ENCODE assay signal across 9 mouse cellular contexts in genomic region chr15:81961078-81961451, GRCm38 (mm10). TPM values are rescaled to one million over a fixed set of nuclear protein-coding genes. Genes with fewer than 3 reads are reported as not detected.
DNase-seq lines count a peak whose midpoint lies in the region; ATAC-seq and TF ChIP-seq lines count a peak whose summit lies in the region.
"Had no signal": no experiment of that assay in that cellular context is flagged by ENCODE, and none has a peak within 500 bp of the region (broad histone marks: within the 10 kb centered on the region; RNA-seq: fewer than 3 reads in every experiment).

No protein-coding gene starts in this region.

- H3K4me2 ChIP-seq in heart, postnatal 0 days (ENCODE audit: low read depth, low read length): peak overlapping the region; percentile 87
- peak overlapping the region; percentile 78 for H3K4me2 ChIP-seq in forebrain, postnatal 0 days (ENCODE audit: low read depth)

- 0 out of 2 replicates have a peak, but pooled peaks cover 4% of the 10 kb centered on the region for H3K4me1 ChIP-seq in heart, postnatal 0 days (ENCODE audit: control insufficient read depth, insufficient read depth)
- 0 out of 2 replicates have a peak, but pooled peaks cover 6% of the 10 kb centered on the region for H3K4me1 ChIP-seq in forebrain, postnatal 0 days (ENCODE audit: insufficient read depth)
- peaks cover 31% of the 10 kb centered on the region for H3K4me1 ChIP-seq in midbrain, embryonic 10.5 days

- no peak overlapping the region for H3K9ac ChIP-seq in heart, postnatal 0 days (replicated peaks; ENCODE audit: low read depth, low read length)
- peak overlapping the region; percentile 73 for H3K9ac ChIP-seq in forebrain, postnatal 0 days

- H3K27ac ChIP-seq in heart, postnatal 0 days (ENCODE audit: low read depth): no peak overlapping the region
- H3K27ac ChIP-seq in forebrain, postnatal 0 days (ENCODE audit: low read depth, low read length): peak overlapping the region; percentile 89
- H3K27ac ChIP-seq in midbrain, embryonic 10.5 days (replicated peaks): peak overlapping the region; percentile 86

- no peak for TF ChIP-seq CTCF in heart, postnatal 0 days (IDR thresholded peaks at IDR 0.05; ENCODE audit: low read depth)
- no peak for TF ChIP-seq CTCF in forebrain, postnatal 0 days (IDR thresholded peaks at IDR 0.05; ENCODE audit: low read depth)

- no peaks in the 10 kb centered on the region for H3K9me3 ChIP-seq in heart, postnatal 0 days (replicated peaks; ENCODE audit: control insufficient read depth, low read length)
- H3K9me3 ChIP-seq in forebrain, postnatal 0 days (ENCODE audit: low read length): no peaks in the 10 kb centered on the region
- H3K9me3 ChIP-seq in midbrain, embryonic 10.5 days (replicated peaks): no peaks in the 10 kb centered on the region

- H3K36me3 ChIP-seq in heart, postnatal 0 days (replicated peaks; ENCODE audit: control insufficient read depth, insufficient read depth, low read length): 0 out of 2 replicates have a peak, but pooled peaks cover 1% of the 10 kb centered on the region
- H3K36me3 ChIP-seq in forebrain, postnatal 0 days (ENCODE audit: insufficient read depth): no peaks in the 10 kb centered on the region; the same call in 1 of the 2 replicates
- 0 out of 2 replicates have a peak, but pooled peaks cover 4% of the 10 kb centered on the region for H3K36me3 ChIP-seq in midbrain, embryonic 10.5 days

- peak overlapping the region; percentile 58 for H3K4me3 ChIP-seq in heart, postnatal 0 days (ENCODE audit: low read depth, low read length)
- H3K4me3 ChIP-seq in forebrain, postnatal 0 days (ENCODE audit: low read depth, low read length): peak overlapping the region; percentile 53
- peak overlapping the region; percentile 73 for H3K4me3 ChIP-seq in midbrain, embryonic 10.5 days

- 1% methylated on average over 8 of the region's 8 CpGs for WGBS in heart, postnatal 0 days
- WGBS in forebrain, postnatal 0 days: 5% methylated on average over 6 of the region's 8 CpGs
- 4% methylated on average over 7 of the region's 8 CpGs for WGBS in midbrain, embryonic 10.5 days

- no peak for DNase-seq in heart, postnatal 0 days (ENCODE audit: low spot score)
- DNase-seq in heart, adult 18-20 months: no peak
- no peak for DNase-seq in forebrain, postnatal 0 days
- DNase-seq in midbrain, embryonic 10.5 days (ENCODE audit: low spot score): no peak
- DNase-seq in adrenal gland, postnatal 10 days: no peak
- no peak for DNase-seq in B cell, adult 2 months
- no peak for DNase-seq in left cerebral cortex, adult 18-20 months (ENCODE audit: low spot score in 2 of 2)

- no peaks in the 10 kb centered on the region for H3K27me3 ChIP-seq in heart, postnatal 0 days (ENCODE audit: control insufficient read depth, insufficient read depth, low read length)
- no peaks in the 10 kb centered on the region for H3K27me3 ChIP-seq in forebrain, postnatal 0 days (ENCODE audit: insufficient read depth, low read length)
- no peaks in the 10 kb centered on the region for H3K27me3 ChIP-seq in midbrain, embryonic 10.5 days (ENCODE audit: low read depth, poor library complexity, severe bottlenecking)
- H3K27me3 ChIP-seq: Patski had no signal

- ATAC-seq in heart, postnatal 0 days (ENCODE audit: insufficient read depth, low read depth): no peak
- peak; percentile 4 for ATAC-seq in activated CD4-positive, CD25-positive, alpha-beta regulatory T cell, adult 4 months
- ATAC-seq in forebrain, postnatal 0 days: peak; percentile 5

- TF ChIP-seq EP300 in heart, postnatal 0 days (IDR thresholded peaks at IDR 0.05; ENCODE audit: low read depth): no peak

RNA-seq across cellular contexts. Expression of gene Pmm1, which starts 0.3 kb away (rescaled TPM):
- total RNA-seq in heart, postnatal 0 days (2014; rRNA removed; ENCODE audit: low replicate concordance): 19.8 and 27.0 TPM in 2 replicates
- polyA plus RNA-seq in heart, postnatal 0 days (2015; fragmentation: Nextera tagmentation; extraction: Ambion mirVana): 17.8 and 19.1 TPM in 2 replicates
- total RNA-seq in heart, adult 18-20 months (2021): 10 to 100 TPM; 24.7 to 31.4 TPM
- 10 to 100 TPM; 22.5 to 24.6 TPM for polyA plus RNA-seq in activated CD4-positive, CD25-positive, alpha-beta regulatory T cell, adult 4 months (2017; shearing (Covaris generic))
- 162 and 181 TPM in 2 replicates for total RNA-seq in forebrain, postnatal 0 days (2014; rRNA removed)
- 132 and 140 TPM in 2 replicates for polyA plus RNA-seq in forebrain, postnatal 0 days (2015; fragmentation: Nextera tagmentation; extraction: Ambion mirVana)
- polyA plus RNA-seq in midbrain, embryonic 10.5 days (2016; fragmentation: Nextera tagmentation; extraction: Ambion mirVana): 31.9 and 34.9 TPM in 2 replicates
- 10 to 100 TPM; 81.4 to 94.8 TPM for total RNA-seq in adrenal gland, postnatal 10 days (2021)
- total RNA-seq in left cerebral cortex, adult 18-20 months (2021): 100 to 1,000 TPM; 201 TPM

RNA-seq across cellular contexts. Expression of gene 1700029P11Rik, which starts 19.3 kb away (rescaled TPM):
- not detected in 2 replicates for total RNA-seq in heart, postnatal 0 days (2014; rRNA removed; ENCODE audit: low replicate concordance)
- not detected in 2 replicates for polyA plus RNA-seq in heart, postnatal 0 days (2015; fragmentation: Nextera tagmentation; extraction: Ambion mirVana)
- total RNA-seq in heart, adult 18-20 months (2021): not detected
- not detected for polyA plus RNA-seq in activated CD4-positive, CD25-positive, alpha-beta regulatory T cell, adult 4 months (2017; shearing (Covaris generic))
- not detected in 2 replicates for total RNA-seq in forebrain, postnatal 0 days (2014; rRNA removed)
- not detected in 2 replicates for polyA plus RNA-seq in forebrain, postnatal 0 days (2015; fragmentation: Nextera tagmentation; extraction: Ambion mirVana)
- not detected in 2 replicates for polyA plus RNA-seq in midbrain, embryonic 10.5 days (2016; fragmentation: Nextera tagmentation; extraction: Ambion mirVana)
- total RNA-seq in adrenal gland, postnatal 10 days (2021): not detected
- not detected for total RNA-seq in left cerebral cortex, adult 18-20 months (2021)
- polyA plus RNA-seq: Patski had no signal

RNA-seq across cellular contexts. Expression of gene Csdc2, which starts 24.5 kb away (rescaled TPM):
- 2.0 and 2.8 TPM in 2 replicates for total RNA-seq in heart, postnatal 0 days (2014; rRNA removed; ENCODE audit: low replicate concordance)
- 7.7 and 7.9 TPM in 2 replicates for polyA plus RNA-seq in heart, postnatal 0 days (2015; fragmentation: Nextera tagmentation; extraction: Ambion mirVana)
- 10 to 100 TPM; 54.7 to 62.7 TPM for total RNA-seq in heart, adult 18-20 months (2021)
- polyA plus RNA-seq in activated CD4-positive, CD25-positive, alpha-beta regulatory T cell, adult 4 months (2017; shearing (Covaris generic)): not detected
- total RNA-seq in forebrain, postnatal 0 days (2014; rRNA removed): 88.9 and 118 TPM in 2 replicates
- 178 and 273 TPM in 2 replicates for polyA plus RNA-seq in forebrain, postnatal 0 days (2015; fragmentation: Nextera tagmentation; extraction: Ambion mirVana)
- polyA plus RNA-seq in midbrain, embryonic 10.5 days (2016; fragmentation: Nextera tagmentation; extraction: Ambion mirVana): 13.8 and 20.6 TPM in 2 replicates
- total RNA-seq in adrenal gland, postnatal 10 days (2021): 10 to 100 TPM; 16.9 to 27.9 TPM
- 10 to 100 TPM; 80.7 to 90.7 TPM for total RNA-seq in left cerebral cortex, adult 18-20 months (2021)

RNA-seq across cellular contexts. Expression of gene Xrcc6, which starts 26.6 kb away (rescaled TPM):
- total RNA-seq in heart, postnatal 0 days (2014; rRNA removed; ENCODE audit: low replicate concordance): 25.2 and 37.2 TPM in 2 replicates
- 36.8 and 39.0 TPM in 2 replicates for polyA plus RNA-seq in heart, postnatal 0 days (2015; fragmentation: Nextera tagmentation; extraction: Ambion mirVana)
- 10 to 100 TPM; 24.6 to 25.3 TPM for total RNA-seq in heart, adult 18-20 months (2021)
- polyA plus RNA-seq in activated CD4-positive, CD25-positive, alpha-beta regulatory T cell, adult 4 months (2017; shearing (Covaris generic)): 10 to 100 TPM; 50.9 to 58.1 TPM
- 28.4 and 34.8 TPM in 2 replicates for total RNA-seq in forebrain, postnatal 0 days (2014; rRNA removed)
- polyA plus RNA-seq in forebrain, postnatal 0 days (2015; fragmentation: Nextera tagmentation; extraction: Ambion mirVana): 25.6 and 29.5 TPM in 2 replicates
- 68.6 and 75.1 TPM in 2 replicates for polyA plus RNA-seq in midbrain, embryonic 10.5 days (2016; fragmentation: Nextera tagmentation; extraction: Ambion mirVana)
- 100 to 1,000 TPM; 122 to 139 TPM for total RNA-seq in adrenal gland, postnatal 10 days (2021)
- total RNA-seq in left cerebral cortex, adult 18-20 months (2021): 10 to 100 TPM; 19.9 to 22.2 TPM

RNA-seq across cellular contexts. Expression of gene Polr3h, which starts 35.0 kb away (rescaled TPM):
- total RNA-seq in heart, postnatal 0 days (2014; rRNA removed; ENCODE audit: low replicate concordance): 8.4 and 14.8 TPM in 2 replicates
- polyA plus RNA-seq in heart, postnatal 0 days (2015; fragmentation: Nextera tagmentation; extraction: Ambion mirVana): 315 and 321 TPM in 2 replicates
- total RNA-seq in heart, adult 18-20 months (2021): 10 to 100 TPM in 1 of 2 experiments, 1 to 10 TPM in 1; 7.8 to 10.7 TPM
- polyA plus RNA-seq in activated CD4-positive, CD25-positive, alpha-beta regulatory T cell, adult 4 months (2017; shearing (Covaris generic)): 10 to 100 TPM; 21.1 to 31.2 TPM
- total RNA-seq in forebrain, postnatal 0 days (2014; rRNA removed): 52.8 and 62.5 TPM in 2 replicates
- polyA plus RNA-seq in forebrain, postnatal 0 days (2015; fragmentation: Nextera tagmentation; extraction: Ambion mirVana): 105 and 113 TPM in 2 replicates
- 76.2 and 80.8 TPM in 2 replicates for polyA plus RNA-seq in midbrain, embryonic 10.5 days (2016; fragmentation: Nextera tagmentation; extraction: Ambion mirVana)
- 10 to 100 TPM; 15.5 to 19.1 TPM for total RNA-seq in adrenal gland, postnatal 10 days (2021)
- 10 to 100 TPM; 50.9 to 52.1 TPM for total RNA-seq in left cerebral cortex, adult 18-20 months (2021)
